Mouse (Mus musculus) bone marrow, adult 2 months (tissue): ENCODE data around the gene Pip4k2a.

ENCODE experiments used
- CTCF ChIP-seq: fragments of 200-500 bp; IDR thresholded peaks from 2 replicates; pipeline ENCODE4 v1.5.1; 2011; ENCODE audit warnings: low read length, control low read depth; ENCODE audit not compliant: control insufficient read depth, insufficient read depth
- POLR2A ChIP-seq: fragments of 200-500 bp; IDR thresholded peaks from 2 replicates; pipeline ENCODE4 v1.6.1; 2011; ENCODE audit warnings: low read depth, mild to moderate bottlenecking, control low read depth, low read length, borderline replicate concordance; ENCODE audit not compliant: control insufficient read depth

DNA sequence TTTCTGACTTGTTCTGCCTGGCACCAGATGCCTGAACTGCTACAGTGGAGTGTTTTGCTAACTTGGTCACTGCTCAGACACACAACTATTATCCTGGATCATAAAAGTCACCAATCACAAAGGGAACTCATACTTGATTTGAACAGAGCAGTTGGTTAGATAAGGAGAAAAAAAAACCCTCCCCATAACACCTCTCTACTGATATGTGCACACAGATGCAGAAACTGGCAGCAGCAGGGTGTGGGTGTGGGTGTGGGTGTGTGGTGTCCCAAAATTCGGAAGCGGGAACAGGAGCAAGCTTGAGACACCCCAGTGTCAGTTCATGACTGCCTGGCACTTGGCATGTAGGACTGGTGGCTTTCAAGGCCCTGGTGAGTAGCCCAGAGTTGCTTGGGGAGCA lies 130.9 kb downstream of the Pip4k2a start:
- no peak for TF ChIP-seq POLR2A
- no peak for TF ChIP-seq CTCF
